Mouse (Mus musculus) testis, adult 2 months (tissue): Measurements from ENCODE around the gene Igdcc3. TPM values are rescaled to one million over a fixed set of nuclear protein-coding genes. Genes with fewer than 3 reads are reported as not detected.

ENCODE experiments used
- H3K27ac ChIP-seq: fragments of 200-500 bp; 2 replicates; pipeline ENCODE4 v1.5.1; 2012; ENCODE audit warnings: low read depth, low read length; ENCODE audit not compliant: control insufficient read depth, insufficient read depth
- H3K27me3 ChIP-seq: fragments of 200-500 bp; 2 replicates; pipeline ENCODE4 v1.6.1; 2012; ENCODE audit warnings: mild to moderate bottlenecking, low read length, moderate library complexity; ENCODE audit not compliant: control insufficient read depth, insufficient read depth
- H3K36me3 ChIP-seq: fragments of 200-500 bp; 2 replicates; pipeline ENCODE4 v1.6.1; 2012; ENCODE audit warnings: mild to moderate bottlenecking, low read length; ENCODE audit not compliant: control insufficient read depth, insufficient read depth
- H3K4me1 ChIP-seq: fragments of 200-500 bp; 2 replicates; pipeline ENCODE4 v1.6.1; 2012; ENCODE audit warnings: low read length; ENCODE audit not compliant: control insufficient read depth, insufficient read depth
- H3K4me3 ChIP-seq: fragments of 200-500 bp; 2 replicates; pipeline ENCODE4 v1.5.1; 2012; ENCODE audit warnings: low read depth, mild to moderate bottlenecking, low read length, moderate library complexity, mixed read lengths; ENCODE audit not compliant: control insufficient read depth
- CTCF ChIP-seq: fragments of 200-500 bp; IDR thresholded peaks from 2 replicates; pipeline ENCODE4 v1.5.1; 2012; ENCODE audit warnings: low read depth, mild to moderate bottlenecking, inconsistent platforms, low read length, moderate library complexity; ENCODE audit not compliant: control insufficient read depth, insufficient read depth, insufficient replicate concordance
- POLR2A ChIP-seq: fragments of 200-500 bp; IDR thresholded peaks from 2 replicates; pipeline ENCODE4 v1.6.1; 2012; ENCODE audit warnings: low read depth, mild to moderate bottlenecking, inconsistent platforms, low read length, moderate library complexity; ENCODE audit not compliant: control insufficient read depth
- polyA plus RNA-seq: library from polyadenylated mRNA; depleted of rRNA; stranded (reverse); fragments of >200 nt; gene quantifications from 2 replicates; pipeline ENCODE4 v1.2.3, GENCODE M21; 2012; rRNA removed

Igdcc3 gene
- polyA plus RNA-seq = 0.27 and 0.36 TPM in 2 replicates

DNA sequence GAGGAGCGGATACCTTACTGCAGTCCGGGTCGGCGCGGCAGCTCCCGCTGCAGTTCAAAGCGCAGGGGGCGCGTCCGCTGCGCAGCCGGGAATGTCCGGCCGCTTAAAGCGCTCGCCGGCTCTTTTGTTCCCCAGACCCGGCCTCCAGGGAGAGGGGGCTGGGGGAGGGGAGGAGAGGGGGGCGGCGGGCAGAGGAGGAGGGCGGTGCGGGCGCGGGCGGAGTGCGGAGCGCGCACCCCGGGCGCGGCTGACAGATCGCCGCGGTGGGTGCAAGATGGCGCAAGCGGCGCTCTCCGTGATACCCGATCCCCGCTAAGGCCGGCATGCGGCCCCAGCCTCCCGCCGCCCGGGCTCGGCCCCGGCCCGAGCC is at the start of gene Igdcc3:
TSS of gene Igdcc3 (plus strand) at position 254 of the 370 bp plus-strand sequence.
- TF ChIP-seq POLR2A (no peak), CTCF (no peak)
- peak within 1 kb of the TSS; percentile 81 for H3K4me3 ChIP-seq
- peak within 1 kb of the TSS; percentile 8 for H3K27ac ChIP-seq
- H3K27me3 ChIP-seq = peaks cover 2% of the 10 kb centered on the region; the same call in 1 of the 2 replicates
- no peaks in the 10 kb centered on the region for H3K36me3 ChIP-seq
- peaks cover 9% of the 10 kb centered on the region for H3K4me1 ChIP-seq

DNA sequence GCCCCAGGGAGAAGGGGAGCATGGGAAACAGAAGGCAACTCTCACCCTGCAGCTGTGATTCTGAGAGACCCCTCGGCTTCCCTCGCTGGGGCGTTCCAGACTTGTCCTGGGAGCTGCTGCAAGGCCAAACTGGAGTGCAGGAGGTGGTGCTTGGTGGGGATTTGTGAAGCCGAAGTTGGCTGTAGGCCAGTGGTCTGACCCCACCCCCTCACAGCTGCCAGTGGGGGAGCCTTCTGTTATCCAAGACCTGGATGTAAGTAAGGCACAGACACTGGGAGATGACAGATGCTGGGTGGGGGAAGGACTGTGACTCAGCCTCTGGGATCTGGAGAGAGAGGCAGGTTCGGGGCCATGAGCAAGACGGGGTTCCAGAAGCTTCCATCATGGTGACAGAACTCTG is 46.8 kb upstream of the Igdcc3 start:
- no peak for TF ChIP-seq CTCF
- no peak for TF ChIP-seq POLR2A
- no peak overlapping the region for H3K4me3 ChIP-seq
- no peaks in the 10 kb centered on the region for H3K36me3 ChIP-seq
- no peaks in the 10 kb centered on the region for H3K27me3 ChIP-seq
- no peaks in the 10 kb centered on the region for H3K4me1 ChIP-seq
- no peak overlapping the region for H3K27ac ChIP-seq

DNA sequence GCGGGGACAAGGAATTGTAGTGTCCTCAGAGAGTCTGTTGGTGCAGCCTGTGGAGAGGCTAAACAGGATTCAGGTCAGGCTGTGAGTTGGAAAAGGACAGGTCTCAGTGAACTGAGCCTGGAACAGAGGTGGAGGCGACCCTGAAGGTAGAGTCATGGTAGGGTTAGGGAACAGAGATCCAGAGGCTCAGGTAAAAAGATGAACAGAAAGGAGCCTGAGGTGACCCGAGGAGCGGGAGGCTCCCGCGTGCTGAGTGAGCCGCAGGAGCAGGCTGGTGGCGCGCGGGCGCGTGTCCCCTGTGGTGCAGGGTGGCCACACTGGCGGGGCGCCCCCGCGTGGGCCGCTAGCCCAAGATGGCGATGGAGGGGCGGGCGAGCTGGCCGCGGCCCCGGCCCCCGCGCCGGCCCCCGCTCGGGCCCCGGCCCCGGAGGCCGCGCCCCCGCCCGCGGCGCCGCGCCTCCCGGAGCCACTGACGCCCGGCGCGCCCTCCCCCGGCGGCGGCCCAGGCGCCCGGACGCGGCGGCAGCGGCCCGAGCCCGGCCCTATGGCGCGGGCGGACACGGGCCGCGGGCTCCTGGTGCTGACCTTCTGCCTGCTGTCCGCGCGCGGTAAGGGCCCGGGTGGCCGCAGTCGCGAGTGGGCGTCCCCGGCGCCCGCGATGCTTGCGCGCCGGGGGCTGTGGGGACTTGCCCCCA is 39.9 kb upstream of the Igdcc3 start, which contains the start of gene Igdcc4:
TSS of gene Igdcc4 (plus strand) at position 496 of the 695 bp plus-strand sequence.
- Histone ChIP-seq H3K4me3 (peak within 1 kb of the TSS; percentile 71), H3K27ac (no peak within 1 kb of the TSS), H3K36me3 (no peaks in the 10 kb centered on the region), H3K4me1 (peaks cover 23% of the 10 kb centered on the region), H3K27me3 (no peaks in the 10 kb centered on the region; the same call in 1 of the 2 replicates)
- TF ChIP-seq POLR2A (no peak), CTCF (no peak)

DNA sequence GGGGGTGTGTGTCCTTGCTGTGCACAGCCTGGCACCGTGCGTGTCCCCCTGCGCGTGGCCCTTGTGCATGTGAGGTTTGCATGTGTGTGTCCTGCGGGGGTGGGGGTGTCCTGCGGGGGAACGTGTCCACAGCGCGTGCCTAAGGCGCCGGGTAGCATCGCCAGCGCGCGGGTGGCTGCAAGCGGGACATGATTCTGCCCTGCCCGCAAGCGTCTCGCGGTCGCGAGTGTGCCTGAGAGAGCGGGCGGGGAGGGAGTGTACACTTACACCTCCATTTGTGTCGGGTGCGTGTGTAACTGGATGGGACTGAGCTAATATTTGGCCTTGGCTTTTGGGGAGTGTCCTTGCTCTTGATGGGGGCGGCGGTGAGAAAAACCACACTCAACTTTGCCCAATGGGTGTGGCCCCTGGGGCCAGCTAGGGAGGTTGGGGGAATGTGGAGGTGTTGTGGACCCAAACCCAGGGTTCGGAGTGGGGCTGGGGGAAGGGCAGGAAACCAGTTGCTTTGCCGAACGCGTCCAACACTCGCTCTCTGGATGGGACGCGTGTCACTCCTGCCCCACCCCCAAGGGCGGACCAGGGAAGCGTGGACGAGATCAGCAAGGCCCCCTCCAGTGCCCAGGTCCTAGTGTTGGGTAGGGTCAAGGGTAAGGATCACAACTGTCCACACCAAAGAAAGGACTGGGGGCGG is 39.2 kb upstream of the Igdcc3 start:
- Histone ChIP-seq H3K4me1 (peaks cover 25% of the 10 kb centered on the region), H3K4me3 (peak overlapping the region; percentile 71), H3K27me3 (no peaks in the 10 kb centered on the region; the same call in 1 of the 2 replicates), H3K36me3 (no peaks in the 10 kb centered on the region), H3K27ac (no peak overlapping the region)
- TF ChIP-seq CTCF (no peak), POLR2A (no peak)

DNA sequence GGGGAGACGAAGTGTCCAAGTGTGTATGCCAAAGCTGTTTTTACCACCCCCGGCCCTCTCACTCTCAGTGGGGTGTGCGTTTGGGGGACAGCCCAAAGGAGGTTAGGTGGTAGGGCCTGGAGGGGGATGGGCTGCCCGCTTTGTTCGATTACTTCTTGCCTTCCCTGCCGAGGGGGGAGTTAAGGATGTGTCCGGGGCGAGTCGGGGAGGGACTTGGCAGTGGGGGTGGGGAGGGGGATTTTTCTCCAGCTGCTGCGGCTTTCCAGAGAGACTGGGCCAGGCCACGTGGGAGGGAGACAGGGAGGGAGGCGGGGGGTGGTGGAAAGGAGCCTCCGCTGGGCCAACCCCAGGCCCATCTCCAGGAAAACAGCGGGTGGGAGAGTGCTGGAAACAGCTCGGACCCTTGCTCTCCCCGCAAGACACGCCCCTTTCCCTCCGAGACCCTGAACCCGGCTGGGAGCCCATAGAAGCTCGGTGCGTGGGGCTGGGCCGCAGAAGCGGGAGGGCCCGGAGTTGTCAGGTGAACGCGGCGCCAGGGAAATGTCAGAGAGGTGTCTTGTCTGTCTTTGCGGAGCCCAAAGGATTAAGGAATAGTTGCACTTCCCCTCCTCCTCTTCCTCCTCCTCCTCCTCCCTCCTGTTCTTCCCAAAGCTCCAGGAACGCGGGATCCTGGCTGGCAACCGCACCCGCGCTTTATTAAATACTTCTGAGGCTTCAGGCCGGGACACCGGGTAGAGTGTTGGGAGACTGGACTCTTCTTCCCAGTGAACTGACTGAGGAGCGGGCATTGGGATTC is 38.4 kb upstream of the Igdcc3 start:
- Histone ChIP-seq H3K27me3 (no peaks in the 10 kb centered on the region; the same call in 1 of the 2 replicates), H3K4me1 (peaks cover 28% of the 10 kb centered on the region)

DNA sequence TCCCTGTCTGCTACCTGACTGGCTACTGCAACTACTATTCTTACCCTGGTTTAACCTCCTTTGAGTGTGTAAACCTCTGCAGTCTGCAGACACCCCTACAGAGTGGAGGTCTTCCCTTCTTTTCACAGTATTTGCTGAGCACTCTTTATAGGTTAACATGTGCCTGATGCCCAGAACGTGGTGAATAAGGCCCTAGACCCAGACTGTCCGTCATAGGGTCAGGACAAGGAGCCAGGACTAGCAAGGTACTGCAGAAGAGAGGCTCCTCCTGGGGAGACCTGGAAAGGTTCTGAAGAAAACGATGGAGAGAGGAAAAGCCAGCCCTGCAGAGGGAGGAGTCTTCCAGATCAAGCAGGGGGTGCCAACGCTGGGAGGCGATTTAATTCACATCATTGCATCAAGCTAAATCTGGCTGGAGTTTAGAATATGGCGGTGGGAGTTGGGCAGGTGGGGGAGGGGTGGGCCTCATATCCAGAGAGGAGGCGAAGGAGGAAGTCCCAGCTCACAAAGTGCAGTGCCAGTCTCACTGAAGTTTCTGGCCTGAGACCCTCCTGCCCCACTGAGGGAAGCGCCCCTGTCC is 37.7 kb upstream of the Igdcc3 start:
- Histone ChIP-seq H3K4me3 (no peak overlapping the region), H3K36me3 (no peaks in the 10 kb centered on the region), H3K27me3 (no peaks in the 10 kb centered on the region; the same call in 1 of the 2 replicates), H3K27ac (no peak overlapping the region), H3K4me1 (peaks cover 28% of the 10 kb centered on the region)
- TF ChIP-seq CTCF (no peak), POLR2A (no peak)

More for the DNA sequence above, 38.4 kb upstream of the Igdcc3 start:
- no peak overlapping the region; the same call in 1 of the 2 replicates for H3K27ac ChIP-seq
- H3K36me3 ChIP-seq = no peaks in the 10 kb centered on the region
- peak overlapping the region; percentile 71 for H3K4me3 ChIP-seq
- TF ChIP-seq POLR2A (no peak), CTCF (no peak)

DNA sequence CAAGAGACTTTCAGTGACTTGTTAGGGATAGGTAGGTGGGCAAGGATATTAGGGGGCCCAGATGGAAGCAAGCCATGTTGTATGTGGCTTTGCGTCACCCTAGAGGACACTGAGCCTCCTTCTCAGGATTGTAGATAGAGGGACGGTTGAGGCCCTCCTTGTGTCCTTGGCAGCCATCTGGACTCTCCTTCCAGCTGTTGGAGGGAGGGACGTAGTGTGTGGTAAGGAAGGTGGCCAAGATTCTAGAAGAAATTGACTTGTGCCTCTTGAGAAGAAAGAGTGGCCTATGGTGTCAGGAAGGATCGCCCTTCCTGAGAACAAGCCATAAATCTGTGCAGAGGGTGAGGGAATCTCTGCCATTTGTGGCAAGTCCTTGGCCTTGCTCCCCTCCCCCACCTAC is 34.2 kb upstream of the Igdcc3 start:
- Histone ChIP-seq H3K36me3 (no peaks in the 10 kb centered on the region), H3K27ac (no peak overlapping the region; the same call in 1 of the 2 replicates), H3K27me3 (no peaks in the 10 kb centered on the region; the same call in 1 of the 2 replicates), H3K4me1 (peaks cover 21% of the 10 kb centered on the region), H3K4me3 (no peak overlapping the region)
- no peak for TF ChIP-seq POLR2A
- TF ChIP-seq CTCF = no peak
